Mouse (Mus musculus) megakaryocyte, embryonic 14.5 days (primary cell): ENCODE measurements around the gene 4833420G17Rik. TPM values are rescaled to one million over a fixed set of nuclear protein-coding genes. Genes with fewer than 3 reads are reported as not detected.
A peak's percentile ranks its signal among the peaks of the same experiment; 100 is the strongest.

Source experiments
- H3K27me3 ChIP-seq: replicated peaks from 2 replicates; pipeline ENCODE3; 2012; ENCODE audit warnings: inconsistent platforms
- H3K36me3 ChIP-seq: replicated peaks from 2 replicates; pipeline ENCODE3; 2012; ENCODE audit warnings: low read length, inconsistent platforms, mixed read lengths
- H3K4me1 ChIP-seq: 2 replicates; pipeline ENCODE4 v1.6.1; 2012; ENCODE audit warnings: inconsistent platforms
- H3K4me3 ChIP-seq: replicated peaks from 2 replicates; pipeline ENCODE3; 2012; ENCODE audit warnings: moderate library complexity, mild to moderate bottlenecking, inconsistent platforms
- H3K9me3 ChIP-seq: 2 replicates; pipeline ENCODE4 v1.6.1; 2012; ENCODE audit warnings: inconsistent platforms
- FLI1 ChIP-seq: IDR thresholded peaks from 2 replicates; pipeline ENCODE4 v1.6.1; 2012; ENCODE audit warnings: low read length, inconsistent platforms, mixed read lengths
- GATA1 ChIP-seq: IDR thresholded peaks from 3 replicates; pipeline ENCODE4 v1.6.1; 2012; ENCODE audit warnings: mixed read lengths, low read length, inconsistent platforms, borderline replicate concordance
- polyA plus RNA-seq: library from polyadenylated mRNA; stranded (reverse); fragments of >175 nt; gene quantifications from 2 replicates; pipeline ENCODE4 v1.2.3, GENCODE M21; 2012; ENCODE audit warnings: low replicate concordance; ENCODE audit not compliant: insufficient read depth

Gene 4833420G17Rik
- polyA plus RNA-seq = 2.6 and 2.7 TPM in 2 replicates

DNA sequence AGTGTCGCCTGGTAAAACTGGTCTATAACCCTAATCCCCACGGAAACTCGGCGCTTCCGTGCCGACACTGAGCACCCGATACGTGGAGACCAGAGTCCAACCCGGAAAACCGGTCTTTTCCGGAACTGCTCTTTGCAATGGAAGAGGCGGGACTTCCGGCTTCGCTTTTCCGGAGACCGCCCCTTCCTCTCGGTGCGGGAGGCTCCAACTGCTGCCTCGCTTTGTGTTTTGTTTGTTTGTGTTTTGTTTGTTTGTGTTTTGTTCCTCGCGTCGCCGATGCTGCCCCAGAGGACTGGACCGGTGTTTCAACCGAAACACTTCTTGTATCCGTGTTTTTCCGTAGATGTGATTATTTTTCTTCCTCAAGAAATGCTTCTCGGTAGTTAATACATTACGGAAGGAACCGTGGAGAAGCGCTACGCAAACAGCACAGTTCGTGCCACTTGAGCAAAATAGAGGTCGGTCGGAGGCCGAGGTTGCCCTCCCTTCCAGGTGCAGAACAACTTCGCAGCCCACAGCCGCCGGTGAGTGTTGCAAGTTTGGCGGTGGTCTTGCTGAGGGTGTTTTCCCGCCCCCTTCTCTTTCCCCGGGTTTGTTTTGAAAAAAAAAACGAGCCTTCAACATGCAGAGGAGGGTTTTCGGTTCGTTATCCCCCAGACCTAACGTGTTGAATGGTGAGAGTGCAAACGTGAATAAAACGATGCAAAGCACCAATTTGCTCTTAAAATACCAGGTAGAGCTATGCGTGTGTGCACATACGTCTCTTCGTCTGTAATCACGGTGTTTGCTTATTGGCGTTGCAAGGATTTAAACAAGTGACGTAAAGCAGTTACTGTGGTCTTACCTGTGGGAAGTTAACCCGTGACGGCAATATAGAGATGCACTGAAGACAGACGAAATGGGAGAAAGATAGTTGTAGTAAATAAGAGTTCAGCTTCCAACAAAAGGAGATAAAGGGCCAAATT lies at the start of gene 4833420G17Rik:
Gene 4833420G17Rik (plus strand): TSS at position 173 of the 965 bp plus-strand sequence.
- H3K36me3 ChIP-seq = peaks cover 38% of the 10 kb centered on the region
- peaks cover 20% of the 10 kb centered on the region for H3K4me1 ChIP-seq
- no peaks in the 10 kb centered on the region for H3K27me3 ChIP-seq
- no peaks in the 10 kb centered on the region for H3K9me3 ChIP-seq
- TF ChIP-seq FLI1 (peak; percentile 74), GATA1 (no peak)
- H3K4me3 ChIP-seq = peak within 1 kb of the TSS; percentile 98

DNA sequence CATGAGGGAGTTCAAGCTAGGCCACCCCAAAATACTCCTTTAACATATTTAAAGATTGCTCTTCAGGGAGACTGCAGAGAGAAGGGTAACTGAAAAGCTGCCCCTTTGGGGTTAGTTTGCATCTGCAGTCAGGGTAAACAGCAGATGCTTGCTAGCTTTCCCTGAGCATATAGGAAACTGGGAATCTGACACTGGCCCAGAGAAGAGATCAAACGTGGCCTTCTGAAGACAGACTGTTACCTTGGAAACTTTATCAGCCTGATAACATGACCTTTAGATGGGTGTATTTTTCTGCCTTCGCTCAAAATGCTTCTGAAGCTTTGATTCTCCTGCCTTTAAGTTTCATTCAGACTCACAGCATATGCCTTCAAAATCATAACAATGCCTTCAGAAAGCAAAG lies 49.5 kb upstream of the 4833420G17Rik start:
- no peaks in the 10 kb centered on the region for H3K27me3 ChIP-seq
- no peaks in the 10 kb centered on the region for H3K36me3 ChIP-seq
- H3K4me1 ChIP-seq = peaks cover 23% of the 10 kb centered on the region
- H3K4me3 ChIP-seq = no peak overlapping the region
- peaks cover 9% of the 10 kb centered on the region; the same call in 1 of the 2 replicates for H3K9me3 ChIP-seq
- TF ChIP-seq FLI1 (no peak), GATA1 (no peak)

DNA sequence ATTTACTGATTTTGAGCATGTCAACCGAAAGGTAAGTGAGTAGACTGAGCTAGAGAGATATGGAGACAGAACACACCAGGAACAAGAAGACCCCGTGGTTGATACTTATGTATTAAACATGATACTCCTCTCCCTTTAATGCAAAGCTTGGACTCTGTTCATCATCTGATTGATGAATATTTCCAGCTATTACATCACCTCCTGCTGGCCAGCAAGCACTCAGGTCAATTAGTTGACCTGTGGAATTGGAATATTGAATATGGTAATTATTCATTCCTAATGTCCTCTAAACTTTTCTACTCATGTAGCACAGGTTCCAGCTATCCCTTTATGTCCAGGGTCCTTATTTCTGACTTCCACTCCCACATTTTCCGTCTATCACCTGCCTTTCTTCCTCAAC lies 44.1 kb upstream of the 4833420G17Rik start:
- 0 out of 2 replicates have a peak, but pooled peaks cover 5% of the 10 kb centered on the region for H3K9me3 ChIP-seq
- H3K4me1 ChIP-seq = peaks cover 11% of the 10 kb centered on the region
- no peaks in the 10 kb centered on the region for H3K36me3 ChIP-seq
- H3K4me3 ChIP-seq = no peak overlapping the region
- no peak for TF ChIP-seq FLI1
- no peak for TF ChIP-seq GATA1
- H3K27me3 ChIP-seq = no peaks in the 10 kb centered on the region

DNA sequence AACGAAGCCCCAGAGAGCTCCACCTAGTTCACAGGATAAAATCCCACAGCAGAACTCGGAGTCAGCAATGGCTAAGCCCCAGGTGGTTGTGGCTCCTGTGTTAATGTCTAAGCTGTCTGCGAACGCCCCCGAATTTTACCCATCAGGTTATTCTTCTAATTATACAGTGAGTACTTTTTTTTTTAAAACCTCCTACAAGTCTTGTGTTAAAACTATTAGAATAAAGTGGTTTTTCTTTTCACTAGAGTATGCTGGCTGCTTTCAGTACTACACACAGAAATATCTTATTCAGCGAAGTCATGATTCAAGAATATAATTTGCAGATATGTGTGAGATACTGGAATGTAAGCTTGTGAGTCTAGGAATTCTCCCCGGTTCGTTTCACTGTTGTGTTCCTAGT lies 32.4 kb upstream of the 4833420G17Rik start:
- Histone ChIP-seq H3K27me3 (no peaks in the 10 kb centered on the region), H3K4me1 (peaks cover 47% of the 10 kb centered on the region), H3K9me3 (no peaks in the 10 kb centered on the region), H3K4me3 (peak overlapping the region; percentile 95), H3K36me3 (peaks cover 23% of the 10 kb centered on the region)
- TF ChIP-seq GATA1 (no peak), FLI1 (no peak)

DNA sequence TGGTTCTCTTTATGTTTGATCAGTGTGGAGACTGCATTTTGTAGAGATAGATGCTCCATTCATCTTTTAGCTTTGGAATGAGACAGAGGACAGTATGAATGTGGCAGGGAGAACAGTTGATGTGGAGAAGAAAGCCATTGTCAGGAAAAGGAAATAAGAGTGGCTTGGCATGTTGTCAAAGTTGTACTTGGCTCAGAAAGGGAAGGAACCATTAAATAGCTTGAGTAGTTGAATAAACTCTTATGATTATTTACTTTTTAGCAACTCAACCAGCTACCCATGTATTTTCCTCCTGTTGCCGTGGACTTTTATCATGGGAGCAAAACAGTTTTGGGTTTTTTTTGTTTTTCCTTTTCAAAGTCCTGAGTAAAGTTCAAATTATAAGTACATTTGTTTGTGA lies 30.5 kb upstream of the 4833420G17Rik start:
- H3K36me3 ChIP-seq = peaks cover 36% of the 10 kb centered on the region
- H3K27me3 ChIP-seq = no peaks in the 10 kb centered on the region
- TF ChIP-seq FLI1 (no peak), GATA1 (no peak)
- H3K9me3 ChIP-seq = no peaks in the 10 kb centered on the region
- H3K4me3 ChIP-seq = peak overlapping the region; percentile 17
- peaks cover 56% of the 10 kb centered on the region for H3K4me1 ChIP-seq

DNA sequence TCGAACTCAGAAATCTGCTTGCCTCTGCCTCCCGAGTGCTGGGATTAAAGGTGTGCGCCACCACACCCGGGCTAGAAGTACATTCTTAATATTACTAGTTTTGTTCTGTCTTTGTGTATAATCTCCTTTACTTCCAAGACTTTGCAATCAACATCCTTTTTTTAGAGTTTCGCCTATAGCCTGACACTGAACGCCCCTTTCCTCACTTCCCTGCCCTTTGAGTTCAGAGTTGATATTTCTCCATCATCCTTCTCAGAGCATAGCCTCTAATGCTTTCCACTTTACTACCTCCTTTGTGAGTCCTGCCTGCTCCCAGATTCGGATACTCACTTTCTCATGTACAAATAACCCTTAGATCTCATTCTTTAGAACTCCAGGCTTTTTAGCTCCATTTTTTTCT lies 28.2 kb upstream of the 4833420G17Rik start:
- peaks cover 52% of the 10 kb centered on the region for H3K4me1 ChIP-seq
- TF ChIP-seq GATA1 (no peak), FLI1 (no peak)
- H3K4me3 ChIP-seq = no peak overlapping the region
- H3K27me3 ChIP-seq = no peaks in the 10 kb centered on the region
- peaks cover 57% of the 10 kb centered on the region for H3K36me3 ChIP-seq
- no peaks in the 10 kb centered on the region for H3K9me3 ChIP-seq

DNA sequence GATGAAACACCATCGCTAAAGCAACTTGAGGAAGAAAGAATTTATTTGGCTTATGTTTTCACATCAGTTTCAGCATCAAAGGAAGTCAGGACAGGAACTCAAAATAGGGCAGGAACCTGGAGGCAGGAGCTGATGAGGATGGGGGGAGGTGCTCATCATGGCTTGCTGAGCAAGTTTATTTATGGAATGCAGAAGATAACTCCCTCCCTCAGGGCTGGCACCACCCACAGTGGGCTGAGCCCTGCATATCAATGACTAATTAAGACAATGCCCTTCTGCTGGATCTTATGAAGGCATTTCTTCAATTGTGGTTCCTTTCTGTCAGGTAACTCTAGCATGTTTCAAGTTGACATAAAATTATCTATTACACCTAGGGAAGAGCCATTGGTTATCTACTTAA lies 20.3 kb upstream of the 4833420G17Rik start:
- Histone ChIP-seq H3K4me3 (peak overlapping the region; percentile 33), H3K4me1 (peaks cover 9% of the 10 kb centered on the region), H3K9me3 (no peaks in the 10 kb centered on the region), H3K36me3 (peaks cover 82% of the 10 kb centered on the region), H3K27me3 (no peaks in the 10 kb centered on the region)
- no peak for TF ChIP-seq FLI1
- TF ChIP-seq GATA1 = no peak

DNA sequence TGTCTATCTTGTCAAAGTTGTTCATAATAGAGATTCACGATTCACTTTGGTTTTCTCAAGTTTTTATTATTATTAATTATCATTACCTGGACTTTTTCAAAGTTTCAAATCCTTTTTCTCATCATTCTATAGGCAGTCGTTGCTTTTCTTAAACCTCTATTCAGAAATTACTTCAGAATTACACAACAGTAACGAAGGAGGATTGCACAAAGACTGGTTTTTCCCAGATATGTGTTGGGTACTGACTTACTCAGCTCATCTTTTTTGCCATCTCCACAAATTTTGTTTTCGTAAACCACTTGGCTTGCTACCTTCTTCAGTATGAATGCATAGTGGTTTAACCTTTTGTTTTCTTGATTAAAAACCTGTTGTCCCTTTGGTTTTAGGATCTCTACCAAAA lies 9.0 kb upstream of the 4833420G17Rik start:
- no peak overlapping the region for H3K4me3 ChIP-seq
- peaks cover 84% of the 10 kb centered on the region for H3K36me3 ChIP-seq
- H3K9me3 ChIP-seq = no peaks in the 10 kb centered on the region; the same call in 1 of the 2 replicates
- no peak for TF ChIP-seq FLI1
- no peak for TF ChIP-seq GATA1
- no peaks in the 10 kb centered on the region for H3K27me3 ChIP-seq
- no peaks in the 10 kb centered on the region for H3K4me1 ChIP-seq

DNA sequence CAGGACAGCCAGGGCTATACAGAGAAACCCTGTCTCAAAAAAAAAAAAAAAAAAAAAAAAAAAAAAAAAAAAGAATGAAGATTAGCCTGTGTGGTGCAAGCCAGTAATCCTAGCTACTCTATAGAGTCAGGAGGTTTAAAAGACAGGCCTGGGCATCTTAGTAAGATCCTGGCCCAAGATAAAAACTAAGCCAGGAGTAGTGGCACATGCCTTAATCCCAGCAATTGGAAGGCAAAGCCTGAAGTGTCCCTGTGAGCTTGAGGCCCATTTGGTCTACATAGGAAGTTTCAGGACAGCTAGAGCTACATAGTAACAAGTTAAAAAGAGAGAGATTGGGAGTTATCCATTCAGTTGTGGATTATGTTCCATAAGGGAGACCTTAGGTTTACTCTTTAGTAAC lies 7.5 kb upstream of the 4833420G17Rik start:
- H3K36me3 ChIP-seq = peaks cover 80% of the 10 kb centered on the region
- H3K27me3 ChIP-seq = no peaks in the 10 kb centered on the region
- H3K4me1 ChIP-seq = no peaks in the 10 kb centered on the region; the same call in 1 of the 2 replicates
- no peaks in the 10 kb centered on the region; the same call in 1 of the 2 replicates for H3K9me3 ChIP-seq
- no peak overlapping the region for H3K4me3 ChIP-seq
- TF ChIP-seq FLI1 (no peak), GATA1 (no peak)

DNA sequence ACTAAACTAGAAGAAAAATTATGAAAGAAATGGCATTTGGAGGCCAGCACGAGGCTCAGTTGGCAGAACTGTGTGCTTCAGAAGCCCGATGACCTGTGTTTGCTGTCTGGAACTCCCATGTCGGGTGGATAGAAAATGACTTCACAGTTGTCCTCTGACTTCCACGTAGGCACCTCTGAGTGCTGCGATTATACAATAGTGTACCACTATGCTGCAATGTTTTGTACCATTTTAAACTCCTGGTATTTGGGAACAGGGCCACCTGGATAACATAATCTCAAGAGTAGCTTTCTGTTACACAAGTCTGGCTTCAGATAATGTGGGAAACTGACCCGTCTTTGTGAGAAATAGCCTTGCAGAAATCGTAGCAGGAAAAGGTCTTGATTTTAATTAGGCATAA lies 6.2 kb upstream of the 4833420G17Rik start:
- Histone ChIP-seq H3K4me3 (no peak overlapping the region), H3K36me3 (peaks cover 68% of the 10 kb centered on the region), H3K9me3 (no peaks in the 10 kb centered on the region), H3K27me3 (no peaks in the 10 kb centered on the region), H3K4me1 (no peaks in the 10 kb centered on the region; the same call in 1 of the 2 replicates)
- TF ChIP-seq GATA1 (no peak), FLI1 (no peak)
